Mouse (Mus musculus): Measurements from ENCODE around the gene Acp7. TPM values are rescaled to one million over a fixed set of nuclear protein-coding genes. Genes with fewer than 3 reads are reported as not detected.

The Acp7 gene
- polyA plus RNA-seq, 1 experiment from 2014 or later, result not detected

- peak within 1 kb of the TSS; percentile 79 for H3K4me3 ChIP-seq
- H3K4me1 ChIP-seq, result peaks cover 35% of the 10 kb centered on the region
- under 1% methylated on average over 66 of the region's 66 CpGs for whole genome bisulfite sequencing
- ATAC-seq (ENCODE audit: low FRiP score, low read depth), result peak; percentile 95
- H3K4me2 ChIP-seq (replicated peaks), result peak within 1 kb of the TSS; percentile 84
- peak within 1 kb of the TSS; percentile 81 for H3K9ac ChIP-seq (replicated peaks)
- peak within 1 kb of the TSS; percentile 87 for H3K27ac ChIP-seq (replicated peaks)
- no peaks in the 10 kb centered on the region for H3K27me3 ChIP-seq
- H3K9me3 ChIP-seq, result no peaks in the 10 kb centered on the region
- no peaks in the 10 kb centered on the region for H3K36me3 ChIP-seq
Measured at GRCm38 (mm10) chr7:28597642-28598446, 33.3 kb downstream of the Acp7 start, which contains the start of the genes Samd4b and Pak4. TSS of gene Samd4b (minus strand) at chr7:28598144. TSS of gene Pak4 (minus strand) at chr7:28598185.

DNA sequence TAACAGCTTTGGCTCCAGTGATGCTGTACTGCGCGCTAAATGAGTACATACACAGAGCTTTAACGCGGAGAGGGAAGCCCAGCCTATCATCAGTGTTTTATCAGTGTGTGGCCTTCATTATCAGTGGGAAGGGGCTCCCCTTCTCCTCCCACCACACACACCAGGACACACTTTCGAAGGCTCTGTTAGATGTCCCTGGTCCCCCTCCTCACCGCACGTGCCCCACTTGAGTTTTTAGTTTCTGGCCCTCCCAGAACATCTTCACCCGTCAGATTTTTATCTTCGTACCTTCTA lies 33.9 kb downstream of the Acp7 start:
- peak overlapping the region; percentile 79 for H3K4me3 ChIP-seq
- H3K27me3 ChIP-seq, result no peaks in the 10 kb centered on the region
- H3K4me1 ChIP-seq, result peaks cover 35% of the 10 kb centered on the region
- peak overlapping the region; percentile 87 for H3K27ac ChIP-seq (replicated peaks)
- H3K9ac ChIP-seq (replicated peaks), result peak overlapping the region; percentile 81
- H3K4me2 ChIP-seq (replicated peaks), result peak overlapping the region; percentile 84
- WGBS, result 11% methylated on average over 9 of the region's 9 CpGs
- no peaks in the 10 kb centered on the region for H3K36me3 ChIP-seq
- ATAC-seq (ENCODE audit: low FRiP score, low read depth), result peak; percentile 8
- no peaks in the 10 kb centered on the region for H3K9me3 ChIP-seq

DNA sequence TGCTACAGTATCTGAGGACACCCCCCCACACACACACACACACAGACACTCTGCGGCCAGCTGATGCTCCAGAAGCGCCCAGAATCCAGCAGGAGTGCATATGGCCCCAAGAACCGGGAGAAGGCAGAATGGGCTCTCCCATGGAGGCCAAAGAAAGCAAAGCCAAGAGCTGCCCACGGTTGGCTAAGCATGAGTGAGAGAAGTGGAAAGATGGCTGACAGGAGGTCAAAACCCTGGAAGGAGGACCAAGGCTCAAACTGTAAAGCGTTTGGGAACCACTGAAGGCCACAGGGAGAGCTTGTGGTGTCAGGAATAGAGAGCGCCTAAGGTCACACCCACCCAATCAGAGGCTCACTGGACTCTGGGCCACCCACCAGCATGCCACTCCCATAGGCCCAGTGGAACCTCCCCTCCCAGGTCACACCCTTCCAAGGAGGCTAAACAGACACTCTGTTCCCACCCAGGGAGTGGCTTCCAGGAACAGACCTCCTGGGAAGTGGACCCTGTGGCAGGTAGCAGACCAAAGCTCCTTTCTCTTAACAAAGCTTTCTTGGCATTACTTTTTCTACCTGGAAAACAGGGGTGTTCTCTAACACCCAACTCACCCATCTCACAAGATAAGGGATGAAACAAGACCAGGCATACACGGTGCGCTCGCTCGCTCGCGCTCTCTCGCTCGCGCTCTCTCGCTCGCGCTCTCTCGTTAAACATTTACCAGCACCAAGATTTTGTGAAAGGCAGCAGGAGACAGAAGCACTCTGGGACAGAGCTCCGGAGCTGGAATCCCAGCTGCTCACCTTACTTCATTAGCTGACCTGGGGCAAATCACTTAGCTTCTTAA lies 34.5 kb downstream of the Acp7 start:
- H3K9ac ChIP-seq (replicated peaks), result peak overlapping the region; percentile 81
- H3K27me3 ChIP-seq, result no peaks in the 10 kb centered on the region
- H3K9me3 ChIP-seq, result no peaks in the 10 kb centered on the region
- peak overlapping the region; percentile 87 for H3K27ac ChIP-seq (replicated peaks)
- H3K4me2 ChIP-seq (replicated peaks), result peak overlapping the region; percentile 84
- H3K4me1 ChIP-seq, result peaks cover 35% of the 10 kb centered on the region
- H3K36me3 ChIP-seq, result no peaks in the 10 kb centered on the region
- H3K4me3 ChIP-seq, result peak overlapping the region; percentile 79
- no peak for ATAC-seq (ENCODE audit: low FRiP score, low read depth)
- WGBS, result 49% methylated on average over 20 of the region's 20 CpGs

DNA sequence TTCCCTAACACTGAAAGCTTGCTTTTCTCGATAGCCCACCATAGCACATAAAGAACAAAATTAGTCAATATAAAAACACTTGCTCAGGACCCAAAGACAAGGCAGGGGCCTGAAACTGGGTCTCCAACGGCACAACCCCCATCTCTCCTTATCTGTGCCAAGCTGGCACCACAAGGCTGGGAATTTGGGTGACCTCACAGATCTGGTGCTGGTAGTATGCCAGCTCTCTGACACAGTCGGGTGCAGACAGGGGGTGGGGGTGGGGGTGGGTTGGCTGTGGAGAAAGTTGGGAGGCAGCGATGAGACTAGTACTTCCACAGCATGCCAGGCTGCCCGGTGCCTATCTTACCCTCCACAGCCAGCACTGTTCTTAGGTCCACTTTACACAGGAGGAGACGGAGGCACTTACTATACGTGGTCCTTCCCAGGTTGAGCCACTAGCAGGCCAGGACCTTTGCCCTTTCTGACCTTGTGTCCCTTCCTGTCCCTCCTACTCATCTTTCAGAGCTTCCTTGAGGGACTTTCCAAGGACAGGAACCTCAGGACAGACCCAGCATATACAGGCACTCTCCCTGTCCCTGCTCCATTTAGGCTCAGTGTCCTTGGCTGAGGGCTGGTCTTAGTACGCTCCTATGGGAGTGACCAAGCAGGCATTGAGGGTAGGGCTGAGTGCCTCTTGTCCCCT lies 35.2 kb downstream of the Acp7 start:
- no peaks in the 10 kb centered on the region for H3K36me3 ChIP-seq
- H3K4me1 ChIP-seq, result peaks cover 38% of the 10 kb centered on the region
- peak overlapping the region; percentile 79; the same call in 1 of the 2 replicates for H3K4me3 ChIP-seq
- H3K9me3 ChIP-seq, result no peaks in the 10 kb centered on the region
- 80% methylated on average over 8 of the region's 8 CpGs for WGBS
- ATAC-seq (ENCODE audit: low FRiP score, low read depth), result no peak
- H3K27me3 ChIP-seq, result no peaks in the 10 kb centered on the region
- H3K9ac ChIP-seq (replicated peaks), result peak overlapping the region; percentile 81; the same call in 1 of the 2 replicates
- H3K27ac ChIP-seq (replicated peaks), result no peak overlapping the region
- peak overlapping the region; percentile 84 for H3K4me2 ChIP-seq (replicated peaks)

GRCm38 (mm10) chr7:28593206-28594111 lies 37.7 kb downstream of the Acp7 start:
- WGBS, result 67% methylated on average over 14 of the region's 14 CpGs
- no peak for ATAC-seq (ENCODE audit: low FRiP score, low read depth)
- Histone ChIP-seq H3K4me3 (no peak overlapping the region), H3K4me2 (replicated peaks) (no peak overlapping the region), H3K27me3 (no peaks in the 10 kb centered on the region), H3K36me3 (no peaks in the 10 kb centered on the region), H3K9ac (replicated peaks) (no peak overlapping the region), H3K9me3 (no peaks in the 10 kb centered on the region), H3K4me1 (peaks cover 38% of the 10 kb centered on the region), H3K27ac (replicated peaks) (no peak overlapping the region)

GRCm38 (mm10) chr7:28591862-28592261 lies 39.3 kb downstream of the Acp7 start:
- Histone ChIP-seq H3K27me3 (no peaks in the 10 kb centered on the region), H3K36me3 (no peaks in the 10 kb centered on the region), H3K27ac (replicated peaks) (no peak overlapping the region), H3K9ac (replicated peaks) (no peak overlapping the region), H3K4me2 (replicated peaks) (no peak overlapping the region), H3K4me3 (no peak overlapping the region), H3K4me1 (peaks cover 46% of the 10 kb centered on the region), H3K9me3 (no peaks in the 10 kb centered on the region)
- 72% methylated on average over 1 of the region's 1 CpGs for WGBS
- ATAC-seq (ENCODE audit: low FRiP score, low read depth), result no peak

- no peak for ATAC-seq (ENCODE audit: low FRiP score, low read depth)
- H3K9ac ChIP-seq (replicated peaks), result no peak overlapping the region
- H3K27me3 ChIP-seq, result no peaks in the 10 kb centered on the region
- H3K27ac ChIP-seq (replicated peaks), result no peak overlapping the region
- no peak overlapping the region for H3K4me3 ChIP-seq
- H3K4me2 ChIP-seq (replicated peaks), result no peak overlapping the region
- peaks cover 19% of the 10 kb centered on the region for H3K4me1 ChIP-seq
- no peaks in the 10 kb centered on the region for H3K9me3 ChIP-seq
- no peaks in the 10 kb centered on the region for H3K36me3 ChIP-seq
Measured at GRCm38 (mm10) chr7:28587644-28588043, 43.5 kb downstream of the Acp7 start.

- Histone ChIP-seq H3K4me2 (replicated peaks) (no peak overlapping the region), H3K27me3 (no peaks in the 10 kb centered on the region), H3K36me3 (peaks cover 3% of the 10 kb centered on the region; the same call in 1 of the 2 replicates), H3K9me3 (no peaks in the 10 kb centered on the region), H3K4me1 (peaks cover 19% of the 10 kb centered on the region), H3K4me3 (no peak overlapping the region), H3K27ac (replicated peaks) (no peak overlapping the region), H3K9ac (replicated peaks) (0 out of 2 replicates have a peak overlapping the region, but pooled peaks have one; percentile 4)
- no peak for ATAC-seq (ENCODE audit: low FRiP score, low read depth)
- WGBS, result 73% methylated on average over 6 of the region's 6 CpGs
Measured at GRCm38 (mm10) chr7:28586663-28587411, 44.3 kb downstream of the Acp7 start.

GRCm38 (mm10) chr7:28585001-28585400 lies 46.1 kb downstream of the Acp7 start:
- Histone ChIP-seq H3K9me3 (no peaks in the 10 kb centered on the region), H3K9ac (replicated peaks) (no peak overlapping the region), H3K27ac (replicated peaks) (no peak overlapping the region), H3K4me1 (peaks cover 16% of the 10 kb centered on the region), H3K4me2 (replicated peaks) (no peak overlapping the region), H3K36me3 (peaks cover 3% of the 10 kb centered on the region; the same call in 1 of the 2 replicates), H3K4me3 (no peak overlapping the region), H3K27me3 (no peaks in the 10 kb centered on the region)
- no peak for ATAC-seq (ENCODE audit: low FRiP score, low read depth)
- WGBS, result 83% methylated on average over 6 of the region's 6 CpGs

GRCm38 (mm10) chr7:28584468-28584867 lies 46.7 kb downstream of the Acp7 start:
- Histone ChIP-seq H3K27ac (replicated peaks) (no peak overlapping the region), H3K9me3 (no peaks in the 10 kb centered on the region), H3K36me3 (peaks cover 3% of the 10 kb centered on the region; the same call in 1 of the 2 replicates), H3K27me3 (no peaks in the 10 kb centered on the region), H3K4me2 (replicated peaks) (no peak overlapping the region), H3K9ac (replicated peaks) (no peak overlapping the region), H3K4me3 (no peak overlapping the region), H3K4me1 (peaks cover 20% of the 10 kb centered on the region)
- no peak for ATAC-seq (ENCODE audit: low FRiP score, low read depth)
- WGBS, result 87% methylated on average over 4 of the region's 4 CpGs

Measured in midbrain, embryonic 12.5 days (tissue).